Mouse (Mus musculus): Measurements from ENCODE around the gene Apba2.

Gene Apba2

GRCm38 (mm10) chr7:64531297-64531696 lies 29.8 kb downstream of the Apba2 start:
- DNase-seq (ENCODE audit: low read depth, low spot score) = no peak

GRCm38 (mm10) chr7:64533374-64533773 lies 31.9 kb downstream of the Apba2 start:
- DNase-seq (ENCODE audit: low read depth, low spot score) = no peak

GRCm38 (mm10) chr7:64535269-64535668 lies 33.8 kb downstream of the Apba2 start:
- no peak for DNase-seq (ENCODE audit: low read depth, low spot score)

- DNase-seq (ENCODE audit: low read depth, low spot score) = no peak
These were observed 38.1 kb downstream of the Apba2 start for GRCm38 (mm10) chr7:64539450-64540148.

- DNase-seq (ENCODE audit: low read depth, low spot score) = no peak
These were observed 45.3 kb downstream of the Apba2 start for GRCm38 (mm10) chr7:64546801-64547200.

GRCm38 (mm10) chr7:64550856-64551255 lies 49.4 kb downstream of the Apba2 start:
- DNase-seq (ENCODE audit: low read depth, low spot score) = no peak

- DNase-seq (ENCODE audit: low read depth, low spot score) = no peak
These were observed 51.2 kb downstream of the Apba2 start for GRCm38 (mm10) chr7:64552523-64553190.

- DNase-seq (ENCODE audit: low read depth, low spot score) = no peak
These were observed 60.4 kb downstream of the Apba2 start for GRCm38 (mm10) chr7:64561711-64562498.

- no peak for DNase-seq (ENCODE audit: low read depth, low spot score)
These were observed 63.5 kb downstream of the Apba2 start for GRCm38 (mm10) chr7:64564891-64565571.

GRCm38 (mm10) chr7:64566371-64567243 lies 65.1 kb downstream of the Apba2 start:
- no peak for DNase-seq (ENCODE audit: low read depth, low spot score)

GRCm38 (mm10) chr7:64568722-64569121 lies 67.2 kb downstream of the Apba2 start:
- no peak for DNase-seq (ENCODE audit: low read depth, low spot score)

- no peak for DNase-seq (ENCODE audit: low read depth, low spot score)
These were observed 68.2 kb downstream of the Apba2 start for GRCm38 (mm10) chr7:64569676-64570075.

GRCm38 (mm10) chr7:64570914-64571313 lies 69.4 kb downstream of the Apba2 start:
- DNase-seq (ENCODE audit: low read depth, low spot score) = no peak

- no peak for DNase-seq (ENCODE audit: low read depth, low spot score)
These were observed 72.6 kb downstream of the Apba2 start for GRCm38 (mm10) chr7:64574144-64574543.

- no peak for DNase-seq (ENCODE audit: low read depth, low spot score)
These were observed 75.0 kb downstream of the Apba2 start for GRCm38 (mm10) chr7:64576519-64576951.

GRCm38 (mm10) chr7:64578176-64578575 lies 76.7 kb downstream of the Apba2 start:
- DNase-seq (ENCODE audit: low read depth, low spot score) = no peak

- no peak for DNase-seq (ENCODE audit: low read depth, low spot score)
These were observed 78.4 kb downstream of the Apba2 start for GRCm38 (mm10) chr7:64579887-64580286.

GRCm38 (mm10) chr7:64580293-64580692 lies 78.8 kb downstream of the Apba2 start:
- no peak for DNase-seq (ENCODE audit: low read depth, low spot score)

GRCm38 (mm10) chr7:64582358-64582757 lies 80.9 kb downstream of the Apba2 start:
- DNase-seq (ENCODE audit: low read depth, low spot score) = no peak

GRCm38 (mm10) chr7:64583670-64584121 lies 82.2 kb downstream of the Apba2 start:
- DNase-seq (ENCODE audit: low read depth, low spot score) = no peak

GRCm38 (mm10) chr7:64586133-64586532 lies 84.6 kb downstream of the Apba2 start:
- no peak for DNase-seq (ENCODE audit: low read depth, low spot score)

All from embryo, embryonic 11.5 days (tissue).